Comparison of ENCODE assay signal across 28 mouse cellular contexts in genomic region chr14:48476278-48476677, GRCm38 (mm10). TPM values are rescaled to one million over a fixed set of nuclear protein-coding genes. Genes with fewer than 3 reads are reported as not detected.
A peak's percentile ranks its signal among the peaks of the same experiment; 100 is the strongest.
DNase-seq lines count a peak whose midpoint lies in the region; ATAC-seq and TF ChIP-seq lines count a peak whose summit lies in the region.
"Had no signal": no experiment of that assay in that cellular context is flagged by ENCODE, and none has a peak within 500 bp of the region (broad histone marks: within the 10 kb centered on the region; RNA-seq: fewer than 3 reads in every experiment).

No protein-coding gene starts in this region.

- ATAC-seq in intestine, embryonic 14.5 days (replicated peaks; ENCODE audit: low FRiP score, low TSS enrichment, low read depth), result no peak
- no peak for ATAC-seq in intestine, postnatal 0 days
- peak; percentile 90 for ATAC-seq in lung, embryonic 16.5 days (ENCODE audit: low read depth)
- ATAC-seq in intestine, embryonic 16.5 days, result 0 out of 2 replicates have a peak, but pooled peaks have one; percentile 42
- no peak for ATAC-seq in forebrain, embryonic 12.5 days (ENCODE audit: low FRiP score)
- ATAC-seq: forebrain, embryonic 14.5 days; liver, postnatal 0 days; midbrain, embryonic 13.5 days had no signal

- peaks cover 13% of the 10 kb centered on the region for H3K4me1 ChIP-seq in intestine, embryonic 14.5 days (replicated peaks; ENCODE audit: control insufficient read depth, insufficient read depth, low read length)
- no peaks in the 10 kb centered on the region for H3K4me1 ChIP-seq in intestine, postnatal 0 days (replicated peaks; ENCODE audit: control insufficient read depth, insufficient read depth, low read length)
- peaks cover 12% of the 10 kb centered on the region for H3K4me1 ChIP-seq in lung, embryonic 16.5 days (replicated peaks; ENCODE audit: control insufficient read depth, insufficient read depth, low read length)
- no peaks in the 10 kb centered on the region for H3K4me1 ChIP-seq in lung, adult 2 months (ENCODE audit: control insufficient read depth, insufficient read depth, low read length)
- H3K4me1 ChIP-seq in ES-Bruce4 (ENCODE audit: control insufficient read depth, insufficient read depth, low read length), result no peaks in the 10 kb centered on the region
- 0 out of 2 replicates have a peak, but pooled peaks cover 3% of the 10 kb centered on the region for H3K4me1 ChIP-seq in intestine, embryonic 16.5 days (ENCODE audit: control insufficient read depth, insufficient read depth, low read length)
- 0 out of 2 replicates have a peak, but pooled peaks cover 6% of the 10 kb centered on the region for H3K4me1 ChIP-seq in forebrain, embryonic 12.5 days
- H3K4me1 ChIP-seq: heart, embryonic 15.5 days; hindbrain, embryonic 13.5 days; limb, embryonic 15.5 days; midbrain, embryonic 13.5 days; neural tube, embryonic 15.5 days had no signal

- H3K9me3 ChIP-seq in intestine, embryonic 14.5 days (ENCODE audit: control insufficient read depth, low read length), result no peaks in the 10 kb centered on the region
- H3K9me3 ChIP-seq in intestine, postnatal 0 days (ENCODE audit: control insufficient read depth), result no peaks in the 10 kb centered on the region
- H3K9me3 ChIP-seq in lung, embryonic 16.5 days (ENCODE audit: control insufficient read depth, low read length), result no peaks in the 10 kb centered on the region
- H3K9me3 ChIP-seq in ES-Bruce4 (replicated peaks; ENCODE audit: control insufficient read depth, insufficient read depth, low read length, poor library complexity, severe bottlenecking), result no peaks in the 10 kb centered on the region
- H3K9me3 ChIP-seq in intestine, embryonic 16.5 days (ENCODE audit: control insufficient read depth, low read length), result no peaks in the 10 kb centered on the region
- H3K9me3 ChIP-seq in forebrain, embryonic 12.5 days, result no peaks in the 10 kb centered on the region
- H3K9me3 ChIP-seq: embryonic facial prominence, embryonic 13.5 days; heart, embryonic 15.5 days; hindbrain, embryonic 13.5 days; limb, embryonic 10.5 days; limb, embryonic 15.5 days; midbrain, embryonic 13.5 days; neural tube, embryonic 15.5 days had no signal

- 15% methylated on average over 8 of the region's 8 CpGs for WGBS in intestine, embryonic 14.5 days
- 26% methylated on average over 8 of the region's 8 CpGs for WGBS in intestine, postnatal 0 days
- WGBS in lung, embryonic 16.5 days, result 28% methylated on average over 8 of the region's 8 CpGs
- WGBS in lung, adult 2 months, result 43% methylated on average over 8 of the region's 8 CpGs
- 21% methylated on average over 8 of the region's 8 CpGs for WGBS in intestine, embryonic 16.5 days
- whole genome bisulfite sequencing in forebrain, embryonic 12.5 days, result 70% methylated on average over 8 of the region's 8 CpGs

- TF ChIP-seq CTCF in intestine, postnatal 0 days (IDR thresholded peaks at IDR 0.05; ENCODE audit: low read depth), result no peak
- no peak for TF ChIP-seq CTCF in lung, adult 2 months (IDR thresholded peaks at IDR 0.05; ENCODE audit: insufficient read depth, low read length)
- TF ChIP-seq CTCF in ES-Bruce4 (IDR thresholded peaks at IDR 0.05; ENCODE audit: low read depth, low read length), result no peak

- H3K9ac ChIP-seq in intestine, embryonic 14.5 days (ENCODE audit: low read length), result no peak overlapping the region
- H3K9ac ChIP-seq in intestine, postnatal 0 days (ENCODE audit: low read depth, low read length), result no peak overlapping the region
- H3K9ac ChIP-seq in lung, embryonic 16.5 days (ENCODE audit: low read length), result no peak overlapping the region
- H3K9ac ChIP-seq in ES-Bruce4 (ENCODE audit: low read depth, poor library complexity, severe bottlenecking), result no peak overlapping the region
- no peak overlapping the region for H3K9ac ChIP-seq in intestine, embryonic 16.5 days (ENCODE audit: low read depth, low read length)
- H3K9ac ChIP-seq in forebrain, embryonic 12.5 days, result no peak overlapping the region
- H3K9ac ChIP-seq: embryonic facial prominence, embryonic 13.5 days; heart, embryonic 15.5 days; hindbrain, embryonic 13.5 days; limb, embryonic 15.5 days; liver, postnatal 0 days; midbrain, embryonic 13.5 days; neural tube, embryonic 15.5 days had no signal

- TF ChIP-seq POLR2A in lung, adult 2 months (IDR thresholded peaks at IDR 0.05; ENCODE audit: borderline replicate concordance, extremely low read depth, low read depth, low read length), result no peak
- TF ChIP-seq POLR2A in ES-Bruce4 (IDR thresholded peaks at IDR 0.05; ENCODE audit: insufficient read depth, low read length), result no peak

- no peak for DNase-seq in intestine, embryonic 14.5 days (ENCODE audit: low spot score)
- DNase-seq in lung, adult 2 months, result no peak
- no peak for DNase-seq in left cerebral cortex, adult 11 months (ENCODE audit: low spot score)
- DNase-seq: adrenal gland, postnatal 14 days; cerebellum, adult 11 months; cerebellum, adult 9-10 months; cerebellum, postnatal 36 days; gastrocnemius, postnatal 14 days; kidney, postnatal 4 days; liver, postnatal 0 days; retina, postnatal 1 day; right cerebral cortex, postnatal 14 days; thymus, adult 2 months; thymus, postnatal 4 days had no signal

- TF ChIP-seq EP300 in ES-Bruce4 (IDR thresholded peaks at IDR 0.05; ENCODE audit: insufficient read depth, low read depth, low read length), result no peak

- H3K4me2 ChIP-seq in intestine, embryonic 14.5 days (ENCODE audit: low read length), result no peak overlapping the region
- no peak overlapping the region; the same call in 1 of the 2 replicates for H3K4me2 ChIP-seq in intestine, postnatal 0 days (replicated peaks; ENCODE audit: low read depth)
- H3K4me2 ChIP-seq in lung, embryonic 16.5 days (ENCODE audit: low read depth, low read length), result peak overlapping the region; percentile 21
- no peak overlapping the region for H3K4me2 ChIP-seq in intestine, embryonic 16.5 days (ENCODE audit: low read depth, low read length)
- no peak overlapping the region for H3K4me2 ChIP-seq in forebrain, embryonic 12.5 days
- H3K4me2 ChIP-seq: embryonic facial prominence, embryonic 13.5 days; heart, embryonic 15.5 days; hindbrain, embryonic 13.5 days; limb, embryonic 15.5 days; midbrain, embryonic 13.5 days; neural tube, embryonic 15.5 days had no signal

- H3K36me3 ChIP-seq in intestine, embryonic 14.5 days (ENCODE audit: control insufficient read depth, insufficient read depth, low read length), result peaks cover 35% of the 10 kb centered on the region
- H3K36me3 ChIP-seq in intestine, postnatal 0 days (ENCODE audit: control insufficient read depth, insufficient read depth), result peaks cover 18% of the 10 kb centered on the region
- H3K36me3 ChIP-seq in lung, embryonic 16.5 days (ENCODE audit: control insufficient read depth, insufficient read depth, low read length), result peaks cover 9% of the 10 kb centered on the region; the same call in 1 of the 2 replicates
- H3K36me3 ChIP-seq in ES-Bruce4 (ENCODE audit: control insufficient read depth, insufficient read depth, low read length, poor library complexity, severe bottlenecking), result no peaks in the 10 kb centered on the region; the same call in 1 of the 2 replicates
- H3K36me3 ChIP-seq in intestine, embryonic 16.5 days (ENCODE audit: control insufficient read depth, insufficient read depth, low read length), result no peaks in the 10 kb centered on the region
- peaks cover 18% of the 10 kb centered on the region for H3K36me3 ChIP-seq in forebrain, embryonic 12.5 days (replicated peaks)

- H3K27ac ChIP-seq in intestine, embryonic 14.5 days (ENCODE audit: low read depth), result peak overlapping the region; percentile 48; the same call in 1 of the 2 replicates
- H3K27ac ChIP-seq in intestine, postnatal 0 days (ENCODE audit: low read depth, low read length), result no peak overlapping the region
- peak overlapping the region; percentile 63 for H3K27ac ChIP-seq in lung, embryonic 16.5 days (ENCODE audit: low read length)
- 0 out of 2 replicates have a peak overlapping the region, but pooled peaks have one; percentile 60 for H3K27ac ChIP-seq in ES-Bruce4 (ENCODE audit: insufficient read depth, low read length)
- H3K27ac ChIP-seq in intestine, embryonic 16.5 days (ENCODE audit: low read length), result 0 out of 2 replicates have a peak overlapping the region, but pooled peaks have one; percentile 29
- H3K27ac ChIP-seq in forebrain, embryonic 12.5 days, result no peak overlapping the region
- H3K27ac ChIP-seq: embryonic facial prominence, embryonic 13.5 days; heart, embryonic 15.5 days; hindbrain, embryonic 13.5 days; limb, embryonic 10.5 days; limb, embryonic 15.5 days; neural tube, embryonic 15.5 days had no signal

- H3K4me3 ChIP-seq in intestine, embryonic 14.5 days (ENCODE audit: low read depth, low read length), result no peak overlapping the region
- no peak overlapping the region for H3K4me3 ChIP-seq in intestine, postnatal 0 days (ENCODE audit: low read depth, low read length)
- no peak overlapping the region for H3K4me3 ChIP-seq in lung, embryonic 16.5 days (ENCODE audit: low read length)
- H3K4me3 ChIP-seq in lung, adult 2 months (replicated peaks; ENCODE audit: extremely low read depth, low read depth, low read length), result no peak overlapping the region
- H3K4me3 ChIP-seq in ES-Bruce4 (ENCODE audit: low read depth, low read length), result no peak overlapping the region
- no peak overlapping the region for H3K4me3 ChIP-seq in intestine, embryonic 16.5 days (ENCODE audit: low read length)
- H3K4me3 ChIP-seq in forebrain, embryonic 12.5 days (replicated peaks), result no peak overlapping the region
- H3K4me3 ChIP-seq: embryonic facial prominence, embryonic 13.5 days; erythroblast, embryonic 14.5 days; heart, embryonic 15.5 days; hindbrain, embryonic 13.5 days; limb, embryonic 10.5 days; limb, embryonic 15.5 days; midbrain, embryonic 13.5 days; neural tube, embryonic 15.5 days had no signal

- no peaks in the 10 kb centered on the region for H3K27me3 ChIP-seq in intestine, embryonic 14.5 days (replicated peaks; ENCODE audit: control insufficient read depth, insufficient read depth, low read length)
- H3K27me3 ChIP-seq in intestine, postnatal 0 days (replicated peaks; ENCODE audit: control insufficient read depth, insufficient read depth, low read length), result no peaks in the 10 kb centered on the region
- no peaks in the 10 kb centered on the region for H3K27me3 ChIP-seq in lung, embryonic 16.5 days (ENCODE audit: control insufficient read depth, insufficient read depth, low read depth, low read length)
- H3K27me3 ChIP-seq in ES-Bruce4 (ENCODE audit: control insufficient read depth, insufficient read depth, low read length, poor library complexity, severe bottlenecking), result no peaks in the 10 kb centered on the region; the same call in 1 of the 2 replicates
- H3K27me3 ChIP-seq in intestine, embryonic 16.5 days (replicated peaks; ENCODE audit: control insufficient read depth, insufficient read depth, low read length), result no peaks in the 10 kb centered on the region
- H3K27me3 ChIP-seq in forebrain, embryonic 12.5 days, result no peaks in the 10 kb centered on the region
- H3K27me3 ChIP-seq: embryonic facial prominence, embryonic 13.5 days; heart, embryonic 15.5 days; hindbrain, embryonic 13.5 days; limb, embryonic 15.5 days; midbrain, embryonic 13.5 days; neural tube, embryonic 15.5 days had no signal

RNA-seq across cellular contexts. Expression of gene Tmem260, which starts 30.4 kb away (rescaled TPM):
- 21.6 and 23.1 TPM in 2 replicates for polyA plus RNA-seq in intestine, embryonic 14.5 days (2014; fragmentation: Nextera tagmentation; extraction: Ambion mirVana)
- polyA plus RNA-seq in intestine, postnatal 0 days (2015; fragmentation: Nextera tagmentation; extraction: Ambion mirVana), result 6.2 and 7.1 TPM in 2 replicates
- 23.5 and 25.3 TPM in 2 replicates for polyA plus RNA-seq in lung, embryonic 16.5 days (2015; fragmentation: Nextera tagmentation; extraction: Ambion mirVana)
- 15.7 and 22.0 TPM in 2 replicates for polyA plus RNA-seq in lung, adult 2 months (2012; rRNA removed)
- polyA plus RNA-seq in ES-Bruce4 (2011; ENCODE audit: insufficient read depth, insufficient read length, low read depth, missing spikeins), result 14.0 and 14.7 TPM in 2 replicates
- 14.5 and 14.6 TPM in 2 replicates for polyA plus RNA-seq in intestine, embryonic 16.5 days (2015; fragmentation: Nextera tagmentation; extraction: Ambion mirVana)
- polyA plus RNA-seq in forebrain, embryonic 12.5 days (2016; fragmentation: Nextera tagmentation; extraction: Ambion mirVana), result 24.7 and 26.2 TPM in 2 replicates

Comparison
In these comparisons a context has a peak if more than half of its experiments do, and no peak if none do; other contexts are left out.
1. ATAC-seq: peak in lung, embryonic 16.5 days (single experiment) and intestine, embryonic 16.5 days (single experiment); none in intestine, embryonic 14.5 days (single experiment), intestine, postnatal 0 days (single experiment) and forebrain, embryonic 12.5 days (single experiment).
2. H3K27ac ChIP-seq: peak in intestine, embryonic 14.5 days (single experiment), lung, embryonic 16.5 days (single experiment), ES-Bruce4 (single experiment) and intestine, embryonic 16.5 days (single experiment); none in intestine, postnatal 0 days (single experiment) and forebrain, embryonic 12.5 days (single experiment).